Mouse (Mus musculus): ENCODE measurements around the gene Hoxa4.

Hoxa4 gene

DNA sequence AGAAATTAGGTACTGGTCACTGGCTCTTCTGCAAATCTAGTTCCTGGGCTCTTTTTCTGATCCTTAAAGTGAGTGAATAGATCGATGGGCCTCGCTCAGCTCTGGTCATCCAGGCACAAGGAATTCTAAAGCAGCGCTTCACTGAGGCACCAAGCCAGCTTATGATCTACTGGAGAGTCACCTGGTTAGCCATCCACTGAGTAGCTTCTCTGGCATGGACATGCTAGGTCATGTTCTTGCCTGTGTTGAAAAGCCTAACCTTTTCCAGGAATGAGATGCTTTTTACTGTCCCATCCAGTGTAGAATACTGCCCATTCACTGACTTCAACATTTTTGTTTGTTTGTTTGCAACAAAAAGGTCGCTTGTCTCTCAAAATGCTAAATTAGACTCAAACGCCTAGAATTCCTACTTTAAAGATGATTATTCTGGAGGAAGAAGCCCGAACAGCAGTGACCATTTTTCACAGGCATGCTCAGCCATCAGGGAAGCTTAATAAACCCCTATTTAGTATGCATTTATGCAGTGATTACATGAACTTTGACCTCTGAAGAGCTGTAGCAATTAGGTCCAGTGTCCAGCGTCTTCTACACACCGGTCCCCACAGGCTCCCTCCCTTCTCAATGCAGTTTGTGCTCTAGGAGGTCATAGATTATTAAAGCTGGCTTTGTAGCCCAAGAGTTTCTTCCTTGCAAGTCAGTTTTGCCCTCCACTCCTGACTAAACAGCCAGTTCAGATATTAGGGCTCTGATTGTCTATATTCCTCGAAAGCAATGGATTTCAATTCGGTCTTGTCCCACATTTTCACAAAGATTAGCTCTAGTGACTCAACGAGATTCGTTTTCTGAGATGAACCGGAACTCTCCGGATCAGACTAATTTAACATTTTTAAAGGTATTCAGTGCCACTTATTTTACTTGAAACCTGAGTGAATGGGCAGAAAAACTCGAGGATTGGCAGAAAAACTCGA, 39.0 kb downstream of the Hoxa4 start:
- no peak for DNase-seq (ENCODE audit: low spot score in 2 of 2)

DNA sequence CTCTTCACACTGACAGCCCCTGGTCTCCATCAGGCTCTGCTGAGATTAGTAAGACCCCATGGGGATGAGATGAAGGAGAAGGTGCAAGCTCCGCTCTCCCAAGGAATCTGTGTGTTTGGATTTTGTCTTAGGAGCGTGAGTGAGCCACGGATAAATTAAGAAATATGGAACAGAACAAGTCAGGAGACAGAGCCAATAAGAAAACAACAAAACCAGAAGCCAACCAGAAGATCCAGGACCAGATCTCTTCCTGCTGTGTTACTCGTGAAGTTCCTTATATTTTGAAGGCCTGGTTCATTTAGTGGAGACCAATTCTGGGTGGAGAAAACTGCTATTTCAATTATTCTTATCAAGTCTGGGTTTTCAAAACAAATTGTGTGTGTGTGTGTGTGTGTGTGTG, 40.0 kb downstream of the Hoxa4 start:
- no peak for DNase-seq (ENCODE audit: low spot score in 2 of 2)

DNA sequence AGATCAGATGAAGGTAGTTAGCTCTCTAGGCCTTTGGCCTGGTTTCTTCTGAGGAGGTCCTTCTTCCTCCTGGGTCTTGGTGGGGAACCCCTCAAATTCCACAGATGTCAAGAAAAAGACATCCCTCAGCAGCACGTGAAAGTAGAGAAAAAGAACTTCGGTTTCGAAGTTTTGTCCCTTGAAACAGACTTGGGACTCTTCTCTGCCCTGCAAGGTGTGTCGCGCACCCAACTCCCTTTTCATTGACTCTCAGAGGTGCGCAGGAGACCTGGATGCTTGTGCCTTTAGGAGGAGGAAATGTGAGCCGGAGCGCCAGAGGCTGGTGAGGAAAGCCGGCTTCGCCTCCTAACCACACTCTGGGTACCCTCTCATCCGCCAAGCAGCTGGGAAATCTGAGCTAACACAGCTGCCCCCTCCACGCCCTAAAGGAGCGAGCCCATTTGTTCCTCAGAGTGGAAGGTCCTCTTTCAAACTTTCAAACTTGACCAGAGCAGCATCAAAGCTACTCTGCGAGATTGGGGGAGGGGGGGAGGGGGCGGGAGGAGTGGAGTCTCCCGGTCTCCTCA, 41.1 kb downstream of the Hoxa4 start:
- no peak for DNase-seq (ENCODE audit: low spot score in 2 of 2)

Measured in spleen, postnatal 14 days (tissue).